Mouse (Mus musculus): ENCODE data around the gene Rad23b. TPM values are rescaled to one million over a fixed set of nuclear protein-coding genes. Genes with fewer than 3 reads are reported as not detected.

The Rad23b gene
- polyA plus RNA-seq, 1 experiment from 2014 or later = 68.7 TPM

DNA sequence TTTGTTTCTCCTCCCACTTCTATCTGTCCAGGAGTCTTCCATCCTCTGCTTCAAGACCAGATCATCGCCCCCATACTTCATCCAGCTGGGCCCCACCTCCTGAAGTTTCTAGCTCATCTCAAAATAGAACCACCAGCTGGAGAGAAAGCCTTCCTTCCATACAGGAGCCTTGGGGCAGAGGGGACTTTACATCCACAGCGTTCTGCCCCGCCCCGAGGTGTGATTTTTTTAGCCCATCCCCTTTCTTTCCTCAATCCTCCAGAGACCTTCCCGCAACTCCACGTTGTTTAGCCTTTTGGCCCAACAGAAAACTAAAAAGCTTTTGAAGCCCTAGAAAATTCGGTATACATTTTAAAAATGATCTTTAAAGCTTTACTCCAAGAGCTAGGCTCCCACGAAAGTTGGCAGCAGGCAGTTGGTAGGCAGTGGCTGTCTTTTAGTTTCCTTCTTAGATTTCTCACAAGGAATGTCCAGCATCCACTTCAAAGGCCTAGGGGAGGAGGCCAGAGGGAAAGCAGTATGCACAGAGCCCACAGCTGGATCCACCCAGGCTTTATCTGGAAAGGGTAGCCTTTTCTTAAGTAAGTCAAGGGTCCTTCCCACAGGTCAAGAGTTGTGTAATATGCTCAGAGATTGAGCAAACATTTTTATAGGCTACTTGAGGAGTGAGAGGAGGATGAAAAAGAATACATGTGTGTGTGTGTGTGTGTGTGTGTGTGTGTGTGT, 20.1 kb upstream of the Rad23b start:
- Histone ChIP-seq H3K9ac (ENCODE audit: low read length) (no peak overlapping the region), H3K4me1 (replicated peaks; ENCODE audit: control insufficient read depth, insufficient read depth, low read length) (no peaks in the 10 kb centered on the region), H3K9me3 (ENCODE audit: control insufficient read depth, low read length) (no peaks in the 10 kb centered on the region), H3K27me3 (ENCODE audit: control insufficient read depth, insufficient read depth, low read depth, low read length) (peaks cover 4% of the 10 kb centered on the region), H3K36me3 (ENCODE audit: control insufficient read depth, insufficient read depth, low read length) (no peaks in the 10 kb centered on the region), H3K27ac (ENCODE audit: low read length) (no peak overlapping the region), H3K4me2 (ENCODE audit: low read depth, low read length) (peak overlapping the region; percentile 31), H3K4me3 (ENCODE audit: low read length) (no peak overlapping the region)
- peak; percentile 96 for ATAC-seq (ENCODE audit: low read depth)
- WGBS = 45% methylated on average over 8 of the region's 8 CpGs

DNA sequence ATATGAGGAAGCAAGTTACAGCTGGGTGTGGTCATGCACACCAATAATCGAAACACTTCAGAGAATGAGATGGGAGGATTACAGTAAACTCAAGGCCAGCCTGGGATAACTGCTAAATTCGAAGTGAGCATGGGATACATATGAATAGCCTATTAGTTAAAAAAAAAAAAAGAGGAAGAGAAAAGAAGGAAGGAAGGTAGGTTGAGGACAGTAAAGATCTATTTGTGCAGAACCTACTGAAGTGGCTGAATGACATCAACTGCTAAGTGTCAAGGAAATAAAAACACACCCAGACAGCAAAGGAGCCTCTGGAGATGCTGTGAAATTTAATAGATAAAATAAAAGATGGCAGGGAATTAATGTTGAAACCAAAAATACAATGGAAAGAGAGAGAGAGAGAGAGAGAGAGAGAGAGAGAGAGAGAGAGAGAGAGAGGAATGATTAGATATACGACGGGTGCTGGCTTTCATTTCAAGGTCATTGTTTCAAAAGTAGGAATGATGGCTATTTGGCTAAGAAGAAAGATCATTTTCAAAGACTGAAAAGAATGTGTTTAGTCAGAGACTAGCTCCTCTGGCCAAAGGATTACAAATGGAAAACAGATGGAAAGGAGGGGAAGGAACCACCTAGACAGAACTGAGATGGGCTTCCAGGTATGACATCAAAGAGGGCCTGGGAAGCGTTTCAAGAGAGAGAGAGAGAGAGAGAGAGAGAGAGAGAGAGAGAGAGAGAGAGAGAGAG, 14.6 kb upstream of the Rad23b start:
- H3K4me1 ChIP-seq (replicated peaks; ENCODE audit: control insufficient read depth, insufficient read depth, low read length) = 0 out of 2 replicates have a peak, but pooled peaks cover 2% of the 10 kb centered on the region
- 58% methylated on average over 5 of the region's 5 CpGs for WGBS
- no peak overlapping the region for H3K4me3 ChIP-seq (ENCODE audit: low read length)
- H3K9ac ChIP-seq (ENCODE audit: low read length) = no peak overlapping the region
- peaks cover 3% of the 10 kb centered on the region for H3K27me3 ChIP-seq (ENCODE audit: control insufficient read depth, insufficient read depth, low read depth, low read length)
- no peaks in the 10 kb centered on the region; the same call in 1 of the 2 replicates for H3K9me3 ChIP-seq (ENCODE audit: control insufficient read depth, low read length)
- no peak overlapping the region for H3K27ac ChIP-seq (ENCODE audit: low read length)
- H3K36me3 ChIP-seq (ENCODE audit: control insufficient read depth, insufficient read depth, low read length) = no peaks in the 10 kb centered on the region
- no peak for ATAC-seq (ENCODE audit: low read depth)
- no peak overlapping the region for H3K4me2 ChIP-seq (ENCODE audit: low read depth, low read length)

DNA sequence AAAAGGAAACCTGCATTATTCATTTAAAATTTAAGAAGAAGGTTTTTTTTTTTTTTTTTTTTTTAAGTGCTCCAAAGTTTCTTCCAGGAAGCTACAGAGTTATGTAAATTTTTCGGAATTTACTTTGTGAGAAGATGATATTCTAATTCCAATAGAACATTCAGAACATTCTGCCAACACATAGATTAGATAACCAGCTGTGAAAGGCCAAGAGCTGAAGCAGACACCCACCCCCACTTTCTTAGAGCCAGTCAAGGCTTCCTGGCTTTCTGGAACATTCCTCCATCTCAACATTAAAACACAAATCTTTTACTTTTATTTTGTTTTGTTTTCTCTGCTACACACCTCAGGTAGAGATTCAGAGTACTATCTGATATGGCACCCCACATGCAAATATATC, 10.9 kb upstream of the Rad23b start:
- Histone ChIP-seq H3K9ac (ENCODE audit: low read length) (no peak overlapping the region), H3K4me1 (replicated peaks; ENCODE audit: control insufficient read depth, insufficient read depth, low read length) (0 out of 2 replicates have a peak, but pooled peaks cover 2% of the 10 kb centered on the region), H3K36me3 (ENCODE audit: control insufficient read depth, insufficient read depth, low read length) (no peaks in the 10 kb centered on the region), H3K4me3 (ENCODE audit: low read length) (no peak overlapping the region), H3K9me3 (ENCODE audit: control insufficient read depth, low read length) (no peaks in the 10 kb centered on the region; the same call in 1 of the 2 replicates), H3K27ac (ENCODE audit: low read length) (no peak overlapping the region), H3K4me2 (ENCODE audit: low read depth, low read length) (no peak overlapping the region), H3K27me3 (ENCODE audit: control insufficient read depth, insufficient read depth, low read depth, low read length) (peaks cover 5% of the 10 kb centered on the region)
- 45% methylated on average over 1 of the region's 1 CpGs for WGBS
- no peak for ATAC-seq (ENCODE audit: low read depth)

DNA sequence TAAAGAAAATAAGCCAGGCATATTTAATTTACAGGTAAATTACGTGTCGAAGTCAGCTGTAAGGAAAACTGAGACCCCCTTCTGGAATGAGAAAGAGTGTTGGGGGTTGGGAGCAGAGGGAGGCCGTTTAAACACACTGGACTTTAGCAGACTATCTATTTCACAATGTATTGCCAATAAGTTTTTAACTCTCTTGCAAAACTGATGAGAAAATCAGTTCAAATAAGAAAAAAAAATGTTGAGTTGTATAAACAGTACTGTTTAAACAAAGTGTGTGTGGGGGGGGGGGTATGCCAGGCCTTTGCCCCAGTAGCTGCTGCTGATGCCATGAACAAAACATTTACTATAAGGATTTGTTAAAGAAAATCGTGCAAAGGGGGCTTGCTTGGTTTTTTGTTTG, 10.5 kb upstream of the Rad23b start:
- Histone ChIP-seq H3K27me3 (ENCODE audit: control insufficient read depth, insufficient read depth, low read depth, low read length) (peaks cover 5% of the 10 kb centered on the region), H3K27ac (ENCODE audit: low read length) (no peak overlapping the region), H3K36me3 (ENCODE audit: control insufficient read depth, insufficient read depth, low read length) (no peaks in the 10 kb centered on the region), H3K9ac (ENCODE audit: low read length) (no peak overlapping the region), H3K4me1 (replicated peaks; ENCODE audit: control insufficient read depth, insufficient read depth, low read length) (0 out of 2 replicates have a peak, but pooled peaks cover 2% of the 10 kb centered on the region), H3K9me3 (ENCODE audit: control insufficient read depth, low read length) (no peaks in the 10 kb centered on the region; the same call in 1 of the 2 replicates), H3K4me3 (ENCODE audit: low read length) (no peak overlapping the region), H3K4me2 (ENCODE audit: low read depth, low read length) (no peak overlapping the region)
- ATAC-seq (ENCODE audit: low read depth) = no peak
- WGBS = 40% methylated on average over 4 of the region's 4 CpGs

DNA sequence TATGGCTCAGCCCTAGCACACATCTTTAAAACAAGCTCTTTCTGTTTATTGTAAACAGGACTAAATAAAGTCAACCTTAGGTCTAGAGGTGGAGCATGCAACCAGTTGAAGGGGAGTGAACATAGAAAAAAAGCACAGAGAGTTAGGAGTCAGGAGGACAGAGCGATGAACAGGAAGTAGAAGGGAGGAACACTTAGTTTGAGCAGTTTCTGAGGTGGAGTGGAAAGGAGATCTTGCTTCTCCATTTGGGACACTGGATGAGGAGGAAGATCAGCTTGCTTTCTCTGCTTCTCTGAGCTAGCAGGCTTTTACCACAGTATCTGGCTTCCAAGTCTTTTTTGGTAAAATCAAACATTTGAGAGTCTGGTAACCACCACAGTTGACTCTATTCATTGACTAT, 8.0 kb upstream of the Rad23b start:
- no peak for ATAC-seq (ENCODE audit: low read depth)
- WGBS = 77% methylated on average over 1 of the region's 1 CpGs
- H3K36me3 ChIP-seq (ENCODE audit: control insufficient read depth, insufficient read depth, low read length) = no peaks in the 10 kb centered on the region

DNA sequence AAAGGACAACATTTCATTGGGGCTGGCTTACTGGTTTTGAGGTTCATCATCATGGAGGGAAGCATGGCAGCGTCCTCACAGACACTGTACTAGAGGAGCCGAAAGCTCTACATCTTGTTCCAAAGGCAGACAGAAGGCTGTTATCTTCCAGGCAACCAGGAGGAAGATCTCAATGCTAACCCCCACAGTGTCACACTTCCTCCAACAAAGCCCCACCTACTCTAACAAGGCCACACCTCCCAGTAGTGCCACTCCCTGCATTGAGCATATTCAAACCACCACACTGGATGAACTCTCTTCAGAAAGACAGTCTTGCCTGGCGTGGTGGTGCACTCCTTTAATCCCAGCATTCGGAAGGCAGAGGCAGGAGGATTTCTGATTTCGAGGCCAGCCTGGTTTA, 7.2 kb upstream of the Rad23b start:
- peaks cover 2% of the 10 kb centered on the region; the same call in 1 of the 2 replicates for H3K27me3 ChIP-seq (ENCODE audit: control insufficient read depth, insufficient read depth, low read depth, low read length)
- no peak overlapping the region for H3K27ac ChIP-seq (ENCODE audit: low read length)
- H3K9ac ChIP-seq (ENCODE audit: low read length) = no peak overlapping the region
- ATAC-seq (ENCODE audit: low read depth) = no peak
- 79% methylated on average over 5 of the region's 5 CpGs for WGBS
- H3K4me3 ChIP-seq (ENCODE audit: low read length) = no peak overlapping the region
- H3K4me1 ChIP-seq (replicated peaks; ENCODE audit: control insufficient read depth, insufficient read depth, low read length) = 0 out of 2 replicates have a peak, but pooled peaks cover 2% of the 10 kb centered on the region
- no peaks in the 10 kb centered on the region for H3K9me3 ChIP-seq (ENCODE audit: control insufficient read depth, low read length)
- H3K4me2 ChIP-seq (ENCODE audit: low read depth, low read length) = no peak overlapping the region
- H3K36me3 ChIP-seq (ENCODE audit: control insufficient read depth, insufficient read depth, low read length) = no peaks in the 10 kb centered on the region

More for the DNA sequence above, 8.0 kb upstream of the Rad23b start:
- H3K27ac ChIP-seq (ENCODE audit: low read length) = no peak overlapping the region
- H3K4me3 ChIP-seq (ENCODE audit: low read length) = no peak overlapping the region
- H3K4me1 ChIP-seq (replicated peaks; ENCODE audit: control insufficient read depth, insufficient read depth, low read length) = 0 out of 2 replicates have a peak, but pooled peaks cover 2% of the 10 kb centered on the region
- H3K9ac ChIP-seq (ENCODE audit: low read length) = no peak overlapping the region
- no peaks in the 10 kb centered on the region for H3K9me3 ChIP-seq (ENCODE audit: control insufficient read depth, low read length)
- H3K4me2 ChIP-seq (ENCODE audit: low read depth, low read length) = no peak overlapping the region
- H3K27me3 ChIP-seq (ENCODE audit: control insufficient read depth, insufficient read depth, low read depth, low read length) = peaks cover 2% of the 10 kb centered on the region; the same call in 1 of the 2 replicates

DNA sequence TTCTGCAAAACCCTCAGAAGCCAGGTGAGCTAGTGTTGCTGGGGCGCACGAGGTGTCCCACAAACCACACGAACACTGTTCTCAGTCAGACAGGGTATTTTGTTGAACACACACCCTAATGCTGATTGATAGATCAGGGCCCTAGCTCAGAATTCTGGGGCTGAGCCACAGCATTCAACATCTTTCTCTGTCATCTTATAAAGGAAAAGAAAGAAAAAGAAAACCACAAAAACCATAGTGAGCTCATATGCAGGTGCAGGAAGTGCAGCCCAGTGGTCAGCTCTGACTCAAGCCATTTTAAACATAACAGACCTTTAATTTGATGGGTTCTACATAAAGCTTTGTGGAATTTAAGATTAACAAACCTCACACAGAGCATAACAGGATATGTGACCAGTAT, 6.6 kb upstream of the Rad23b start:
- peaks cover 2% of the 10 kb centered on the region; the same call in 1 of the 2 replicates for H3K27me3 ChIP-seq (ENCODE audit: control insufficient read depth, insufficient read depth, low read depth, low read length)
- no peak for ATAC-seq (ENCODE audit: low read depth)
- 0 out of 2 replicates have a peak, but pooled peaks cover 2% of the 10 kb centered on the region for H3K4me1 ChIP-seq (replicated peaks; ENCODE audit: control insufficient read depth, insufficient read depth, low read length)
- H3K9me3 ChIP-seq (ENCODE audit: control insufficient read depth, low read length) = no peaks in the 10 kb centered on the region
- no peak overlapping the region for H3K4me3 ChIP-seq (ENCODE audit: low read length)
- no peak overlapping the region for H3K4me2 ChIP-seq (ENCODE audit: low read depth, low read length)
- H3K9ac ChIP-seq (ENCODE audit: low read length) = no peak overlapping the region
- H3K27ac ChIP-seq (ENCODE audit: low read length) = no peak overlapping the region
- H3K36me3 ChIP-seq (ENCODE audit: control insufficient read depth, insufficient read depth, low read length) = no peaks in the 10 kb centered on the region
- WGBS = 84% methylated on average over 3 of the region's 3 CpGs

DNA sequence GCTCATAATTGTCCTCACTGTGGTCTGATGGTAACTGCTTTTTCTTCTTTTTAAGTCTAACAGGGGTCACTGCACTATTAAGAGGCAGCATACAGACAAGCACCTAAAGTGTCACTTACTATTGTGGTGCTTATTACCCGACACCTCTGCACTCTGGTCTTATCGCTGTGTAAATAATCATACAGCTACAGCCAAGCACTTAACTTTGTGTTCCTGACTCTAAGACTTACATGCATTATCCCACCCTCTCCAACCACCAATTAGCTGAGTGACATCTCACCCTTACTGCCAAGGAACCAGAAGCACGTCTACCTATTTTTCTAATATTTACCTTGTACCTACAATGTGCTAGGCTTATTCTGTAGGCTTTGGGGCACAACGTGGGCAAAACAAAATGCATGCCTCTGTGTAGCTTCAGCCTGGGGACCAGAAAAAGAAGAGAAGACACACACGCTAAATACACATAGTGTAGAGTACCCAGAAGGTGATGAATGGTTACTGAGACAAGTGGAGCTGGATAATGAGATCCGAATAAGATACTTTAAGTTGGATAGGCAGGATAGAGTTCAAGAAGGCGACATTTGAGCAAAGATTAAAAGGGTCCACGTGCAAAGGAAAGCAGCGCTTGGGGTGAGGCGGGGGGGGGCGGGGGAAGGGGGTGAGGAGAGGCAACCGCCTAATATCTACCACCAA, 938 bp upstream of the Rad23b start:
- H3K9ac ChIP-seq (ENCODE audit: low read length) = peak overlapping the region; percentile 69

More for the DNA sequence above, 938 bp upstream of the Rad23b start:
- Histone ChIP-seq H3K27me3 (ENCODE audit: control insufficient read depth, insufficient read depth, low read depth, low read length) (no peaks in the 10 kb centered on the region; the same call in 1 of the 2 replicates), H3K27ac (ENCODE audit: low read length) (peak overlapping the region; percentile 79), H3K4me2 (ENCODE audit: low read depth, low read length) (peak overlapping the region; percentile 86), H3K9me3 (ENCODE audit: control insufficient read depth, low read length) (no peaks in the 10 kb centered on the region), H3K4me3 (ENCODE audit: low read length) (peak overlapping the region; percentile 99), H3K36me3 (ENCODE audit: control insufficient read depth, insufficient read depth, low read length) (no peaks in the 10 kb centered on the region), H3K4me1 (replicated peaks; ENCODE audit: control insufficient read depth, insufficient read depth, low read length) (peaks cover 15% of the 10 kb centered on the region)
- no peak for ATAC-seq (ENCODE audit: low read depth)
- WGBS = 3% methylated on average over 11 of the region's 12 CpGs
